Mouse (Mus musculus): ENCODE measurements at regions not wholly inside any gene's neighbourhood (a gene's known extent, or its start where the extent isn't known, plus 50 kb on each side); places are given as distances from the start of the nearest gene placed in this dataset.
A peak's percentile ranks its signal among the peaks of the same experiment; 100 is the strongest.

DNA sequence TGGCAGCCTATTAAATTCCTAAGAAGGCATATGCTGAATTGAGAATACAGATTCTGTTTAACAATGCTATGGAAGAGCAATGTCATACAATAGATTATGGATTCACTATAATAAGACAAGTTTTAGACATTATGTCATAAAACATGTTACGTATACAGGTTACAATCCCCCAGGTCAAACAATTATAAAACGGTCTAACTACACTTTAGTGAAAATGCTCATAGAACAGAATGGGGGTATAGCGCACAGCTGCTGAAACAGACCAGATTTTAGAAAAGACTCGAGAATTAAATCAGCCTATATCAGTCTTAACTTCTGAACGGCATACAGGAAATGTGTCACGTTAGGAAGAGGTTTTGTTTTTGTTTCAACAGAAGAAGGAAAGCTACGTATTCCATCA, 660.5 kb upstream of the Sel1l start:
- DNase-seq: no peak

GRCm38 (mm10) chr12:92508796-92509489, 660.0 kb upstream of the Sel1l start:
- no peak for DNase-seq

DNA sequence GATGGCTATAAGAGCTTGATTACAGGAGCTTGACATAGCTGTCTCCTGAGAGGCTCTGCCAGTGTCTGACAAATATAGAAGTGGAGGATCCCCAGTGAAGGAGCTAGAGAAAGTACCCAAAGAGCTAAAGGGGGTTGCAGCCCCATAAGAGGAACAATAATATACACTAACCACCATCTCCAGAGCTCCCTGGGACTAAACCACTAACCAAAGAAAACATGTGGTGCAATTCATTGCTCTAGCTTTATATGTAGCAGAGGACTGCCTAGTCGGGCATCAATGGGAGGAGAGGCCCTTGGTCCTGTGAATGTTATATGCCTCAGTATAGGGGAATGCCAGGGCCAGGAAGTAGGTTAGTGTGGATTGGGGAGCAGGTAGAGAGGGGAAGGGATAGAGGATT, 635.0 kb upstream of the Sel1l start:
- DNase-seq: no peak

DNA sequence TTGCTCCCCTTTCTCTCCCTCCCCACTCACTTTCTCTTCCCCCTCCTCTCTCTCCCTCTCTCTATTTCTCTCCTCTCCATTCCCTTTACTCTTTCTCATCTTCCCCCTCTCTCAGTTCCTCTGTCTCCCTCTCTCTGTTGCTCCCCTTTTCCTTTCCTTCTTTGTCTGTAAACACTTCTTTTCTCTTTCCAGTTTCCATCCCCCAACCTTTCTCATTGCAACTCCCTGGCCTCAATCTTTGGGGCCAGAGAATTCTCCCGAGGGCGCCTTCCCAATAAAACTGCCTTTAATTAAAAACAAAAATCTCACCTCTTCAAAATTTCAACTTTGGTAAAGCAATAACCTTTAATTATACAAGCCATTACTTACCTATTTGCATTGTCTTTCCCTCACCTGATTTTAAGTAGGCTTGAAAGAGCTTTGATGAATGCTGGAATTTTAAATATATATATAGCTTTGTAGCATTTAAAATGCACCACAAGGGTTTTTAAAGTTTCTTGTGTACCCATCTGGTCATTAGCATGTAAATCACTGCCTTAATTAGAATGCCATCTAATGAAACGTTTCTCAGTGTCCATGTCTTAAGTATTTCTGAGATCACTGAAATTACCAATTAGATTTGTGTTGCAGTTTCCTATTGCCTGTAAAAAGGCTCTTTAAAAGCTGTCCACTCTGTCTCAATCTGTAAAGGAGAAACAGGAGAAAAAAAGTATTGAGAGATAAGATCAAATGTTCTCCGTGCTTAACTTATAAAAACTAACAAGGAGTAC, 625.5 kb upstream of the Sel1l start:
- no peak for DNase-seq

DNA sequence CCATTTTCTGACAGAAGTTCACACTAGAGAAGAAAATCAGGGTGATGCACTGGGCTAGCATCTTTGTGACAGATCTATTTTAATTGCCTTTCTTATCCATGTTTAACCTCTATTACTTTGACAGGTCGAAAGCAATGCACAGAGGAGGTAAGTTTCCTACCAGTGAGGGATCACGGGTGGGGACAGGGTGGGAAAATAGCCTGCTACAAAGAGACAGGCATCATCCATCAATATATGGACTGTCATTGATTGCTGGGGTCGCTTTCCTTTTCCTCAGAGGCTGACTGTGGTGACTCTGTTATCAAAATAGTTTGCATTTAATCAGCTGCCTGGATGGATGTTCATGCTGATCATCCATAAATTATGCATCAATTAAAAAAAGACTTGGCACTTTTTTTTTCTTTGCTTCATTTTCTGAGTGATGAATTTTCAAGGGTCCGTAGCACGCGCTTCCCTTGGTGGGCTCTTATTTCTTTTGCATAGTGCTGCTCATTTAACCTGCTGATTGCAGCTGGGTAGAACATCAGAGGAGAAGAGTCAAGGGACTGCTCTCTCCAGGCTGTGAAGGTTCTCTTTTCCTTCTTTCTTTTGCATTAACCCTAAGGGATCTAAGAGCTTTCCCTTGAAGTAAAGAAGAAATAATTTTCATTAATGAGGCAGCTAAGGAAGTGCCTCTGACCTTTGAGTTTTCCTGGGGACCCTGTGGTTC, 602.3 kb upstream of the Sel1l start:
- no peak for DNase-seq

- DNase-seq: no peak
Observed at GRCm38 (mm10) chr12:92418458-92418857, 569.5 kb upstream of the Sel1l start.

DNA sequence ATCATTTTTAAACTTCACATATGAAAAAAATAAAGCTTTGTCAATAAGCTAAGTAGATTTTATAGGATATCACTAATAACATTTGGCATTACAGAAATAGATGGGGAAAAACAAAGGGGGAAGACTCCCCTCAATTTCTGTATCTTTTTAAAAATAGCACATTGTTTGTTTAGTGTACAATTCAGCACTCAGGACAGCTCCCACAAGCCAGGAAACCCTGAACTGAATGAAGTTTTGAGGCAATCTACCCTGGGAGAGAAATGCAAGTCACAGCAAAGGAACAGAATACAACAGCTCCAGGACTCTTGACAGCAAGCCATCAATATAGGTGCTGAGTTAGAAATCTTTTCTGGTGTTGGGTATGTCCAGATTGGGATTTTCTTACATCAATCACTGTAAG, 556.5 kb upstream of the Sel1l start:
- DNase-seq: no peak

DNA sequence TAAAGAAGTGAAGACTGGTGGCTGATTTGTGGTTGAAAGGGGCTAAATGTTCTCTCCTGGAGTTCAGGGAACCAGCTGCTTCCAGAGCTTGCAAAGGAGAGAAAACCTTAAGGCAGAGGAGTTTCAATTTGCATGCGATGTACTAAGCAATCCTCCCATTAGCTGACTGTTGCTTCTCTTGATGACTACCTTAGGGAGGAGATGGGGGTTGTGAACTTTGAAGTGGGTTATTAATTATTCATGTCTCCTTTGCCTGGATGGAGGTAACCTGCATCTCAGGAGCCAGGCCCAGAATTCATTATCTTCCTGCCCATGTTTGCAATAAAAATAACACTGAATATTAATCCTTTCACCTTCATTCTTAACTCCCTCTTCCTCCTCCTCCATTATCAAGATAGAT, 552.0 kb upstream of the Sel1l start:
- no peak for DNase-seq

DNA sequence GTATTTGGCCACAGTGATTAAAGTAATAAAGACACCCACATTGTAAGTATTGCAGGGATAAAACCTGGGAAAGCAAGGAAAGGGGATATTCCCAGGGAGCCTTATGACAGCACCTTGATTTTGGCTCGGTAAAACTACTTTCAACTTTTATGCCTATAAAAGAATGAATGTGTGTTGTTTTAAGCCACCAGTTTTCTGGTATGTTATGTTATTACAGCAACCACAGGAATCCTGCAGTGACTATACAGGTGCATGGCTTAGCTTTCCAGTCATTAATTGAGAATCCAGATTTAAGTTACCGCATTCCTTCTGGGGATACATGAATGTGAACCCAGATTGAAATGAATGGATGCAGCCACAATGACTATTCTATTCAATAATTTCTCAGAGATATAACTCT, 537.2 kb upstream of the Sel1l start:
- DNase-seq: no peak

DNA sequence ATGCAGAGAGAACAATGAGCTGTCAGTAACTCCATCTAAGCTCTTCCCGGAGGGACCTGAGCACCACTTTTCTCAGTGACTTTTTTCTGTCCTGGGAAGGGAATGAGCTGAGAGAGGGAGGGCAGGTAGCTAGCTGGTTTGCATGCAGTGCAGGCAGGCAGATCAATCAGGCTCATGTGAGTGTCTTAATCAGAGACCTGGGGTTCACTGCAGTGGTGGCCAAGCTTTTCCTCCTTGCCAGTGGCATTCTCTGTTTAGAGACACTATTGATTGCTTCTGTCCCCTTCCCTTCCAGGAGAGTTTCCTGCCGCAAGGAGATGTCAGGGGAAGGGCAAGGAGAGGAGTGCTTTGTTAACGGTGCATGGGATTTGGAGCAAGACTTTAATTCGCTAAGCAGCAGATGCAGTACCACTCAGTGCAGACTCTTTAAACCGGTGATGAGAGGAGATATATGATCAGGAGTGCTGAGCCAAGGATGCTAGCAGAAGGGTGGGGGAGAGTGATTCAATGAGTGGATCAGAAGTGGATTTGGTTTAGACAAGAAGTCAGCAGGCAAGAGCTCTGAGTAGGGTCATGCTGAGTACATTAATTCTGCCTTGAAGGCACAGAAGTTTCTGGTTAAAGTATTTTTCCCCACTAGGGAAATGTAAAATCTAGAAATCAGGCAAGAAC, 535.4 kb upstream of the Sel1l start:
- DNase-seq: no peak

DNA sequence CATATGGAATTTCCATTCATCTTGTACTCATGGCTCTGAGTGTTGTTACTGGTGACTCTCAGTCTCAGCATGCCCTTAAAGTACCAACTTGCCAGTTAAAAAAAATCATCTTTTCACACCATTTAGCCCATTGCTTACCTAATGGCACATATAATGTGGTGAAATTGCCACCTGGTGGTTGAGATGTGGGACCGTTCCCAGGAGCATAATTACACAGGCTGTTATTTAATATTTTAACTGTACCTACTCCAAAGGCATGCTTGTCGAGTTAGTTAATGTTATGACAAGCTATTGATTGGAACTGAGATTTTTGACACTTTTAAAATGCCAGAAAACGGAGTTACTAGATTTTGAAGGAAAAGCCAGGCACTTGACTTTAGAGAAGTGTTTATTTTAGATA, 530.2 kb upstream of the Sel1l start:
- DNase-seq: no peak

DNA sequence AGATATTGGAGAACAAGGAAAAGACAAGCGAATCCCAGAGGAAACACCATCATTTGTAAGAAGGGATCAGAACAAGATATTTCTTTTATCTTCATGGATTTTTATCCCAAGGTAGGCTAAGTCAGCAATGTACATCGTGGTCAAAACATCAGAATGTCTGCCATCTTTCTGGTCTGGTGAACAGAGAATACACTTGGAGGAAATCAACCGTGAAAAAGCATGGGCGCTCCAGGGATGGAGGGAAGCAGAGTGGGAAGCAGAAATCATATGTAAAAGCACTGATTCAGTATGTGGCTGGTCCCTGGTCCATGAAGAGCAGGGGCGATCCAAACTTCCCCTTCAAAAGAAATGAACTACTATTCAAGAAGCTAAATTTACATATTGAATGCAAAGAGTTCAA, 517.0 kb upstream of the Sel1l start:
- no peak for DNase-seq

DNA sequence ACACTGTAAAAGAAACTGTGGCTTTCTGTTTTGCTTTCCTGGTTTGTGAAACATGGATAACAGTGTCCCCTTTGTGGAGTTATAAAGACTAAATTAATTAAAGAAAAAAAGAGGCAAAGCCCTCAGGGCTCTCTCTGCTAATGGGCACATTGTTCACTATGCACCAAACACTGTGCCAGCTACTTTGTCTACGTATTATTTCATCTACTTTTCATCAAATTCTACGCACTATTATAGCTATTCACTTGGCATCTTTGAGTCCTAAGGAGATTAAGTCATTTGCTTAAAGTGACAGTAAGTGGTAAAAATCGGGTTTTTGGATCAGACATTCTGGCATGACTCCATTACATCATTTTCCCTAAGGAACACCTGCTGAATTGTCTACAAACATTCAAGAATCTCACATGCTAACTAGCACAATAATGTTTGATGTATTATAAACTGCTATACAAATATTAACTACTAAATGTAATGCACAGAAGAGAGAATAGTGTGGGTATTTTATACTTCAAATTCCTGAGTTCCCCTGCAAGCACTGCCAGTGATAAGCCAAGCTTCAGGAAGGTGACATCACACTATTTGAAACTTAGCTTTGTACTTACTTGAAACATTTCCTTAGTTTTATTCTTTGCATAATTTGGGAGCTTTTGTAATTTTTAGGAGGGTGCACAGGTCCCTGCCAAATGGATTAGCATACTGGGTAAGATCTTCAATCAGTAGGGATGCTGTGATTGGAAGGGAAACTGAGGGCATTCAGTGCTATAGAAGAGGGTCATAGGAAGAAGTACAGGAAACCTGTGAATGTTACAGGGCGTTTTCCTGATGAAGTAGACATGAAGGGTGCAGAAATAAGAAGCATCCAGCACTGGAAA, 504.7 kb upstream of the Sel1l start:
- no peak for DNase-seq

GRCm38 (mm10) chr12:92318241-92318640, 469.3 kb upstream of the Sel1l start:
- no peak for DNase-seq

DNA sequence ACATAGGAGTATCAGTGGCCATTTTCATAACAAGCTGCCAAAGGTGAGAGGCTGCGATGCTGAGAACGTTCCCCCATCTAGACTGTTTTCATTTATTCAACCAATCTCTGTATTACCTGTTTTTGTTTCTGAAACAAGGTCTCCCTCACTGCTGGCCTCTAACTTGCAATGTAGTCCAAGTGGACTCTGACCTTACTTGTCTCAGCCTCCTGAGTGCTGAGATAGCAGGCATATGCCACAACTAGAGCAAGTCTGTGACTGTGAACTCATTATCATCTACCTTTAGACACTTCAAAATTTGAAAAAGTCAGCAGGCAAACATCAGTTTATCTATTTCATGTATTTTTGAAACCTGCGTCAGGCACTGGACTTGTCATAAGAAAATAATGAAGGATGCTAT, 468.7 kb upstream of the Sel1l start:
- no peak for DNase-seq

DNA sequence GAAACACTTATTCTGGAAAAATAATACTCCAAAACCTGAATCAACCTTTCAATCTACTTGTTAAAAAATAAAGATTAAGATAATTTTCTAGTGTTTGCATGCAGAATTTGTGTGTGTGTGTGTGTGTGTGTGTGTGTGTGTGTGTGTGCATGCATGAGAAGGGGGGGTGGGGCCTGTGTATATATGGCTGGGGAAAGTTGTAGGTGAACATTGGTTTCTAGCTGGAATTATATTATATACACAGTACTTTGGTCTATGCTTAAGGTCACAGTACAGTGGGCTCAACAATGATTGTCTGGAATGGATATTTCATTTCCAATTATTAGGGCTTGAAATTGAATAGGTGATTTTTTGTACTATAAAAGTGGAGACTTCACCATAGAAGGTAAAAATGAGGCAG, 467.3 kb upstream of the Sel1l start:
- DNase-seq: no peak

DNA sequence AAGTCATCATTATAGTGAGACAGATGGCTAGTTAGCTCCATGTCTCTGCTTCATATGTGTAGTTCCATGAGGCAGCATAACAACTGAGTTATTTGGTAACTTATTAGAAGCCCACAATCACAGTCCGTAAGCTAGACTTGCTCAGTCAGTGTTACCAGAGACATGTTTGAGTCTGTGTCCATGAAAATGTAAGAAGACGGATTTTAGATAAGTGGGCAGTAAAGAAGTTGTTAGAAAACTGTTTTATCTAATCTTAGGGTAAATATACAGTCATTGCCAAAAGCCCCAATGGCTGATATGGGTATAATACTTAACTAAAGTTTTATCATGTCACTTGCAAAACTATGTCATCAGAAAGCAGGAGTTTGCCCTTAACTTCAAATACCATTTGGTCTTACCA, 466.9 kb upstream of the Sel1l start:
- no peak for DNase-seq

DNA sequence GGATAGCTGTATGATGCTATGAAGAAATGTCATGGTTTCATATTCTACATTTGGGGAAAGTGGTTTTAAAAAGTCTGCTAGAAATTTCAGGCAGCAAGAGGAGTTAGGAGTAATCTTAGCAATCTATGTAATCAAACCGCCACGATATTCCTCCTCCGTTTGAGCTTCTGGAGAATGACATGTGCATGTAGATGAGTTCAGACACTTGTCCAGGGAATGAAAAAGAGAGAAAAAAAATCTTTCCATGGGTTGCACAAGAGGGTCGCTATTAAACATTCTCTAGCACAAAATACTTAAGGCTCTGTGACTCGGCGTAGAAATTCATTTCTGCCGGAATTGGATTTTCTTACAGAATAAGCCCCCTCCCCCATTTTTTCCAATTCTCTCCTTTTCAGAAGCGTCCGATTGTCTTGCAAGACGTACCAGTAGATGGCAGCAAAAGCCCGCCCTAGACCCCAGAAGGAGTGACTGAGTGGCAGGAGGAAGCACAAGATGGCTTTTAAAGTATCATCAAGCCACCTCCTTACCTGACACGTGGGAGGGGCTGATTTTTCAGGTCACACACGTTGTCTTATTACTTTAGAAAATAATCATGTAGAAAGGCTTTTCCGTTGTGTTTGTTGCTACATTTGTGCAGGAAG, 454.1 kb upstream of the Sel1l start:
- peak; percentile 65 for DNase-seq

DNA sequence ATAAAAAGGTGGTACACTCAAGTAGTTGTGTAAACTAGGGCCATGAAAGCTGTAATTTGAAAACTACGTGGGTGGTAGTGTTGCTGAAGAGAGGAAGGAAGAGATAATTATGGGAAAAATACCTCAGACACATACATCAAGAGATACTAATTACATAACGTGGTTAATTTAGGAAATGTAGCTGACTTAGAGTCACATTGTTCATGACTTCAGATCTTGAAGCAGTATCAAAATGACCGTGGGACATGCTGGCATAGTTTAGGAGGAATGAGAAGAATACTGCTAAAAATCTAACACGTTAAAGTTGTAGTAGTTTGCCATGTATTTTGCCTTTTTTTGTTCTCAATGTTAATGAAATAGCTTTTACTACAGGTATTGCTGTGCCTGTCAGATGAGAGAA, 445.9 kb upstream of the Sel1l start:
- no peak for DNase-seq

DNA sequence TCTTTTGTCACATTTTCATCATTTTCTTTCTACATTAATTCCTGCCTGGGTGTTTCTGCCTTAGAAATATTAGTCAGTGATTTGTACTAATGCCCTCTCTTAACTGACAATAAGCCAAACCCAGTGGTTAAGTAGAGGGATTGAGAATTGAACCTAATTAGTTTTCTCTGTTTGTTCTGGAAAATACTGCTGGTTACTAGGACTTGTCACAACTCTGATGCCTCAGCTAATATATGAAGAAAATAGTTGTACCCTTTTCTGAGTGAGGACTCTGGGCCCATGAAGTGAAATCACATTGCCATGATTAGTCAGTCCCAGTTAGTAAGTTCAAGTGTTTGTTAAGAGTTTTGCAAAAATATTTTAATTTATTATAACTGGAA, 444.4 kb upstream of the Sel1l start:
- no peak for DNase-seq

GRCm38 (mm10) chr12:92292460-92293340, 443.7 kb upstream of the Sel1l start:
- no peak for DNase-seq
